Mouse (Mus musculus) intestine, embryonic 16.5 days (tissue): Measurements from ENCODE around the gene Zcchc12. TPM values are rescaled to one million over a fixed set of nuclear protein-coding genes. Genes with fewer than 3 reads are reported as not detected.

Experiments used
- ATAC-seq: fragments of 200-750 bp; cut with Nextera tagmentation; 2 replicates; pipeline ENCODE4 v1.8.0; 2017; ENCODE audit warnings: moderate TSS enrichment, moderate library complexity
- H3K27ac ChIP-seq: fragments of 300-500 bp; sonication (generic); 2 replicates; pipeline ENCODE4 v1.5.1; 2014; ENCODE audit warnings: mild to moderate bottlenecking, low read length
- H3K27me3 ChIP-seq: fragments of 300-500 bp; sonication (generic); replicated peaks from 2 replicates; pipeline ENCODE4 v1.6.1; 2014; ENCODE audit warnings: low read length, control low read depth, mixed read lengths; ENCODE audit not compliant: control insufficient read depth, insufficient read depth
- H3K36me3 ChIP-seq: fragments of 300-500 bp; sonication (generic); 2 replicates; pipeline ENCODE4 v1.6.1; 2014; ENCODE audit warnings: low read length, control low read depth; ENCODE audit not compliant: control insufficient read depth, insufficient read depth
- H3K4me1 ChIP-seq: fragments of 300-500 bp; sonication (generic); 2 replicates; pipeline ENCODE4 v1.6.1; 2014; ENCODE audit warnings: low read length, control low read depth, mixed read lengths; ENCODE audit not compliant: control insufficient read depth, insufficient read depth
- H3K4me2 ChIP-seq: fragments of 300-500 bp; sonication (generic); 2 replicates; pipeline ENCODE4 v1.6.1; 2014; ENCODE audit warnings: low read depth, low read length, control low read depth
- H3K4me3 ChIP-seq: fragments of 300-500 bp; sonication (generic); 2 replicates; pipeline ENCODE4 v1.5.1; 2014; ENCODE audit warnings: mild to moderate bottlenecking, low read length
- H3K9ac ChIP-seq: fragments of 300-500 bp; sonication (generic); 2 replicates; pipeline ENCODE4 v1.6.1; 2014; ENCODE audit warnings: low read depth, low read length
- H3K9me3 ChIP-seq: fragments of 300-500 bp; sonication (generic); 2 replicates; pipeline ENCODE4 v1.6.1; 2016; ENCODE audit warnings: low read length, control low read depth; ENCODE audit not compliant: control insufficient read depth
- WGBS: fragments of 180-500 bp; shearing (Covaris S2); extraction: QIAGEN DNeasy Blood & Tissue Kit; methylation state at CpG from one replicate; pipeline ENCODE4 v1.1.7; 2014; 5-methylcytosine and 5-hydroxymethylcytosine counted together
- polyA plus RNA-seq: library from polyadenylated mRNA; unstranded; fragments of >200 nt; fragmentation: Nextera tagmentation; extraction: Ambion mirVana; gene quantifications from 2 replicates; pipeline ENCODE4 v1.2.1, GENCODE M21; 2015

Zcchc12 gene
- polyA plus RNA-seq, 1 experiment from 2014 or later: 19.6 TPM

GRCm38 (mm10) chrX:36211216-36211615, 15.5 kb downstream of the Zcchc12 start:
- Histone ChIP-seq H3K36me3 (no peaks in the 10 kb centered on the region), H3K9me3 (no peaks in the 10 kb centered on the region), H3K27ac (no peak overlapping the region), H3K9ac (no peak overlapping the region), H3K27me3 (no peaks in the 10 kb centered on the region), H3K4me1 (no peaks in the 10 kb centered on the region), H3K4me3 (no peak overlapping the region), H3K4me2 (no peak overlapping the region)
- no peak for ATAC-seq
- WGBS: 82% methylated on average over 3 of the region's 3 CpGs

GRCm38 (mm10) chrX:36221366-36221765, 25.7 kb downstream of the Zcchc12 start:
- no peak for ATAC-seq
- no peaks in the 10 kb centered on the region for H3K4me1 ChIP-seq
- H3K9ac ChIP-seq: no peak overlapping the region
- no peaks in the 10 kb centered on the region for H3K9me3 ChIP-seq
- no peaks in the 10 kb centered on the region for H3K36me3 ChIP-seq
- H3K27ac ChIP-seq: no peak overlapping the region
- H3K27me3 ChIP-seq: no peaks in the 10 kb centered on the region
- WGBS: 41% methylated on average over 2 of the region's 2 CpGs
- H3K4me3 ChIP-seq: no peak overlapping the region
- H3K4me2 ChIP-seq: no peak overlapping the region

DNA sequence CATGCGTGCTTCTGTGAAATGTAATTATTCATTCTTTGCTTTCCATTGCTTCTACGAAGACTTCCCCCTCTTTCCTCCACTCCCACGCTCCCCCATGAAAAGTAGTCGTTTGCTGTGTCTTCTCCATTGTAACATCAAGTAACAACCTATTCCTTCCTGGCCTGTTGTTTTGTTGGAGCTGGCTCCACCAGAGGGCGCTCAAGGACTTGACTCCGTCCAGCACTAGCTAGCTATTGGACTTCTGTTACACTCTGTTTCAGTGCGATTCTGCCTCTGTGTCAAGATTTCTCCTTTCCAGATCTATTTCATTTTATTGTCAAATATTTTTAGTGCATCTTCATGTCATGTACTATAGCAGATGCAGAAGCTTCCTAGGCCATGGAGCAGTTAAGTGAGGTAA, 30.1 kb downstream of the Zcchc12 start:
- H3K4me3 ChIP-seq: no peak overlapping the region
- WGBS: 20% methylated on average over 7 of the region's 7 CpGs
- no peaks in the 10 kb centered on the region for H3K36me3 ChIP-seq
- H3K4me1 ChIP-seq: no peaks in the 10 kb centered on the region
- H3K27me3 ChIP-seq: no peaks in the 10 kb centered on the region
- H3K9me3 ChIP-seq: no peaks in the 10 kb centered on the region
- H3K4me2 ChIP-seq: no peak overlapping the region
- no peak for ATAC-seq
- H3K9ac ChIP-seq: no peak overlapping the region
- no peak overlapping the region for H3K27ac ChIP-seq

DNA sequence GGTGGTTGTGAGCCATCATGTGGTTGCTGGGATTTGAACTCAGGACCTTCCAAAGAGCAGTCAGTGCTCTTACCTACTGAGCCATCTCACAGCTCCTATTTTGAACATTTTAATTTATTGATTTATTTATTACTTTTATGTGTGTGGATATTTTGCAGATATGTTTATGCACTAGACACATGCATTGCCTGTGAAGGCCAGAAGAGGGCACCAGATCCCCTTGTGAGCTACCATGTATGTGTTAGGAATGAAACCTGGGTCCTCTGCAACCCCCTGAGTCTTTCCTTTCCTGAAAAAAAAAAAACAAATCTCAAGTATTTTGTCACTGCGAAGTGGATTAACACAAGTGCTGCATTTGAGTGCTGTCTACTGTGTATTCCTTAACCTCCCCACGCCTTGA, 30.9 kb downstream of the Zcchc12 start:
- no peaks in the 10 kb centered on the region for H3K4me1 ChIP-seq
- no peaks in the 10 kb centered on the region for H3K36me3 ChIP-seq
- no peaks in the 10 kb centered on the region for H3K27me3 ChIP-seq
- no peaks in the 10 kb centered on the region for H3K9me3 ChIP-seq
- no peak overlapping the region for H3K4me3 ChIP-seq
- WGBS: 45% methylated on average over 2 of the region's 2 CpGs
- H3K9ac ChIP-seq: no peak overlapping the region
- no peak overlapping the region for H3K4me2 ChIP-seq
- ATAC-seq: no peak
- H3K27ac ChIP-seq: no peak overlapping the region

DNA sequence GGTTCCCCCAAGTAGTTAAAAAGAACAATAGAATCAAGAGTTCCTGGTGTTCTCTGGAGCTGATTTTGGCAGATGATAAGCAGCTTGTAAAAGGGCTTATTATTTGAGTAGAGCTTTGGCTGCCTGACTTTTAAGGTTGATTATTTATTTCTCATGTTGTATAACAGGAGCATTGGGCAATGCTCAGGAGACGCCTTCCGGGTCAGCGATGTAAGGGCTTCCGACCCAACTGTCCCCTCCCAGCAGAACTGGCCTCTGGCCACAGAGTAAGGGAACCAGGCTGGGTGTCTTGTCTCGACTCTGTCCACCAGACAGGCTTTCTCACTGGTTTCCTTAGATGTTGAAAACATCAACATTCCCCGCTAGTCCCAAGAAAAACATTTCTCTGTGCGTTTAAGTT, 33.2 kb downstream of the Zcchc12 start:
- ATAC-seq: no peak
- WGBS: 53% methylated on average over 7 of the region's 7 CpGs
- Histone ChIP-seq H3K9me3 (no peaks in the 10 kb centered on the region), H3K36me3 (no peaks in the 10 kb centered on the region), H3K4me2 (no peak overlapping the region), H3K9ac (no peak overlapping the region), H3K27ac (no peak overlapping the region), H3K4me1 (no peaks in the 10 kb centered on the region), H3K4me3 (no peak overlapping the region), H3K27me3 (no peaks in the 10 kb centered on the region)

DNA sequence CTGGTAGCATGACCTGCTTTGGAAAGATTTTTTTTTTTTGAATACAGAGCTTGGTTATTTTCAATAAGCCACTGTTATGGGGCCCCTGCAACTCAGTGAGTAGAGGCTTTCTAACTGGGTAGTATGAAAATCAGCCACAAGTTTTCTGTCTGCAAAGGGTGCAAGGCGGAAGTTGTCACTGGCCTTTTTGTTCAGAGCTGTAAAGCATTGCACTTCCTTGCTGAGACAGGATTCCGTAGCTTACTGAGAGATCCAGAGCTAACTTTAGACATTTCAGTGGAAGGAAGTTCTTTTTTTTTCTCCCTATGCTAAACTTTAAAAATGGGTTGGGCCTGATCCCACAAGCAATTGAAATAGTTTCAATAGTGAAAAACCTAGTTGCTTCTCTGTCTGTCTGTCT, 33.6 kb downstream of the Zcchc12 start:
- no peaks in the 10 kb centered on the region for H3K36me3 ChIP-seq
- no peak overlapping the region for H3K4me2 ChIP-seq
- ATAC-seq: no peak
- no peaks in the 10 kb centered on the region for H3K9me3 ChIP-seq
- H3K4me1 ChIP-seq: no peaks in the 10 kb centered on the region
- no peaks in the 10 kb centered on the region for H3K27me3 ChIP-seq
- H3K27ac ChIP-seq: no peak overlapping the region
- H3K9ac ChIP-seq: no peak overlapping the region
- no peak overlapping the region for H3K4me3 ChIP-seq
- 58% methylated on average over 2 of the region's 2 CpGs for WGBS

GRCm38 (mm10) chrX:36235652-36236051, 39.9 kb downstream of the Zcchc12 start:
- H3K27ac ChIP-seq: no peak overlapping the region
- WGBS: 89% methylated on average over 6 of the region's 6 CpGs
- H3K9me3 ChIP-seq: no peaks in the 10 kb centered on the region
- H3K4me1 ChIP-seq: no peaks in the 10 kb centered on the region
- no peak overlapping the region for H3K9ac ChIP-seq
- ATAC-seq: no peak
- no peaks in the 10 kb centered on the region for H3K36me3 ChIP-seq
- H3K4me2 ChIP-seq: no peak overlapping the region
- H3K27me3 ChIP-seq: no peaks in the 10 kb centered on the region
- no peak overlapping the region for H3K4me3 ChIP-seq

Other genes starting within 250 kb of the Zcchc12 start
- gene Il13ra1, start 83.8 kb upstream of the Zcchc12 start, polyA plus RNA-seq: 24.3 TPM in 2 replicates
- 0.49 and 0.66 TPM in 2 replicates for gene Lonrf3, start 132.4 kb downstream of the Zcchc12 start, polyA plus RNA-seq
- not detected in 2 replicates for gene Gm6268, start 205.4 kb downstream of the Zcchc12 start, polyA plus RNA-seq